Mouse (Mus musculus) forebrain, postnatal 0 days (tissue): ENCODE results near the gene Prox1. TPM values are rescaled to one million over a fixed set of nuclear protein-coding genes. Genes with fewer than 3 reads are reported as not detected.

Experiments used
- ATAC-seq: fragments of 200-750 bp; cut with Nextera tagmentation; 2 replicates; pipeline ENCODE4 v1.8.0; 2017; ENCODE audit warnings: mild to moderate bottlenecking, moderate library complexity
- DNase-seq: peaks from one replicate; pipeline ENCODE4 v3.0.0-alpha.2; 2015
- H3K27ac ChIP-seq: fragments of 300-500 bp; sonication (generic); 2 replicates; pipeline ENCODE4 v1.5.1; 2014; ENCODE audit warnings: low read depth, mild to moderate bottlenecking, antibody characterized with exemption, low read length, moderate library complexity, mixed read lengths
- H3K27me3 ChIP-seq: fragments of 300-500 bp; sonication (generic); 2 replicates; pipeline ENCODE4 v1.6.1; 2014; ENCODE audit warnings: mild to moderate bottlenecking, low read length, mixed read lengths; ENCODE audit not compliant: insufficient read depth
- H3K36me3 ChIP-seq: fragments of 300-500 bp; sonication (generic); 2 replicates; pipeline ENCODE4 v1.6.1; 2014; ENCODE audit warnings: mild to moderate bottlenecking, moderate library complexity; ENCODE audit not compliant: insufficient read depth
- H3K4me1 ChIP-seq: fragments of 300-500 bp; sonication (generic); 2 replicates; pipeline ENCODE4 v1.6.1; 2014; ENCODE audit warnings: antibody characterized with exemption; ENCODE audit not compliant: insufficient read depth
- H3K4me2 ChIP-seq: fragments of 300-500 bp; sonication (generic); 2 replicates; pipeline ENCODE4 v1.6.1; 2014; ENCODE audit warnings: low read depth, mild to moderate bottlenecking, moderate library complexity
- H3K4me3 ChIP-seq: fragments of 300-500 bp; sonication (generic); 2 replicates; pipeline ENCODE4 v1.5.1; 2014; ENCODE audit warnings: low read depth, low read length, mixed read lengths
- H3K9ac ChIP-seq: fragments of 300-500 bp; sonication (generic); 2 replicates; pipeline ENCODE4 v1.6.1; 2014; ENCODE audit warnings: mild to moderate bottlenecking
- H3K9me3 ChIP-seq: fragments of 300-500 bp; sonication (generic); 2 replicates; pipeline ENCODE4 v1.6.1; 2016; ENCODE audit warnings: low read length
- CTCF ChIP-seq: sonication (generic); IDR thresholded peaks from 2 replicates; pipeline ENCODE4 v1.5.1; 2016; ENCODE audit warnings: antibody characterized with exemption, control low read depth, low read depth
- WGBS: fragments of 180-500 bp; shearing (Covaris S2); extraction: QIAGEN DNeasy Blood & Tissue Kit; methylation state at CpG from one replicate; pipeline ENCODE4 v1.1.7; 2014; 5-methylcytosine and 5-hydroxymethylcytosine counted together
- polyA plus RNA-seq: library from polyadenylated mRNA; unstranded; fragments of >200 nt; fragmentation: Nextera tagmentation; extraction: Ambion mirVana; gene quantifications from 2 replicates; pipeline ENCODE4 v1.2.1, GENCODE M21; 2015
- total RNA-seq: library from RNA; depleted of rRNA; stranded (reverse); fragments of >200 nt; gene quantifications from 2 replicates; pipeline ENCODE4 v1.2.3, GENCODE M21; 2014

Gene Prox1
- total and polyA plus RNA-seq, 2 experiments from 2014 or later: 16.2 to 24.8 TPM

- Histone ChIP-seq H3K27ac (no peak overlapping the region), H3K36me3 (no peaks in the 10 kb centered on the region), H3K4me2 (no peak overlapping the region), H3K4me1 (no peaks in the 10 kb centered on the region), H3K9me3 (no peaks in the 10 kb centered on the region), H3K27me3 (no peaks in the 10 kb centered on the region), H3K9ac (no peak overlapping the region), H3K4me3 (no peak overlapping the region)
- ATAC-seq (no peak), DNase-seq (no peak)
- WGBS: 85% methylated on average over 13 of the region's 13 CpGs
- TF ChIP-seq CTCF: no peak
These were observed 47.1 kb downstream of the Prox1 start for GRCm38 (mm10) chr1:190123404-190123803.

- Histone ChIP-seq H3K27ac (no peak overlapping the region), H3K9me3 (no peaks in the 10 kb centered on the region), H3K4me2 (no peak overlapping the region), H3K9ac (no peak overlapping the region), H3K4me3 (no peak overlapping the region), H3K36me3 (no peaks in the 10 kb centered on the region), H3K4me1 (no peaks in the 10 kb centered on the region), H3K27me3 (no peaks in the 10 kb centered on the region; the same call in 1 of the 2 replicates)
- no peak for DNase-seq
- ATAC-seq: no peak
- TF ChIP-seq CTCF: peak; percentile 27
- WGBS: 88% methylated on average over 1 of the region's 1 CpGs
These were observed 54.5 kb downstream of the Prox1 start for GRCm38 (mm10) chr1:190115985-190116384.

GRCm38 (mm10) chr1:190111741-190112140 lies 58.8 kb downstream of the Prox1 start:
- no peak for ATAC-seq
- no peaks in the 10 kb centered on the region; the same call in 1 of the 2 replicates for H3K27me3 ChIP-seq
- TF ChIP-seq CTCF: no peak

GRCm38 (mm10) chr1:190107587-190107986 lies 62.9 kb downstream of the Prox1 start:
- Histone ChIP-seq H3K9ac (no peak overlapping the region), H3K27ac (no peak overlapping the region), H3K4me2 (no peak overlapping the region), H3K4me3 (no peak overlapping the region), H3K36me3 (no peaks in the 10 kb centered on the region), H3K4me1 (no peaks in the 10 kb centered on the region), H3K27me3 (no peaks in the 10 kb centered on the region), H3K9me3 (0 out of 2 replicates have a peak, but pooled peaks cover 5% of the 10 kb centered on the region)
- ATAC-seq (no peak), DNase-seq (no peak)
- 95% methylated on average over 1 of the region's 1 CpGs for WGBS
- no peak for TF ChIP-seq CTCF

More at GRCm38 (mm10) chr1:190111741-190112140, 58.8 kb downstream of the Prox1 start:
- Histone ChIP-seq H3K4me2 (no peak overlapping the region), H3K4me1 (no peaks in the 10 kb centered on the region), H3K27ac (no peak overlapping the region), H3K9me3 (0 out of 2 replicates have a peak, but pooled peaks cover 5% of the 10 kb centered on the region), H3K9ac (no peak overlapping the region), H3K4me3 (no peak overlapping the region), H3K36me3 (no peaks in the 10 kb centered on the region)
- no peak for DNase-seq
- WGBS: 70% methylated on average over 6 of the region's 6 CpGs

- H3K9ac ChIP-seq: no peak overlapping the region
- no peak overlapping the region for H3K4me3 ChIP-seq
- no peak overlapping the region for H3K4me2 ChIP-seq
- ATAC-seq: no peak
- H3K27me3 ChIP-seq: no peaks in the 10 kb centered on the region
- 87% methylated on average over 16 of the region's 16 CpGs for WGBS
- H3K4me1 ChIP-seq: no peaks in the 10 kb centered on the region
- H3K36me3 ChIP-seq: no peaks in the 10 kb centered on the region
- 0 out of 2 replicates have a peak, but pooled peaks cover 5% of the 10 kb centered on the region for H3K9me3 ChIP-seq
- no peak overlapping the region for H3K27ac ChIP-seq
- DNase-seq: no peak
- TF ChIP-seq CTCF: no peak
These were observed 63.7 kb downstream of the Prox1 start for GRCm38 (mm10) chr1:190106674-190107420.

DNA sequence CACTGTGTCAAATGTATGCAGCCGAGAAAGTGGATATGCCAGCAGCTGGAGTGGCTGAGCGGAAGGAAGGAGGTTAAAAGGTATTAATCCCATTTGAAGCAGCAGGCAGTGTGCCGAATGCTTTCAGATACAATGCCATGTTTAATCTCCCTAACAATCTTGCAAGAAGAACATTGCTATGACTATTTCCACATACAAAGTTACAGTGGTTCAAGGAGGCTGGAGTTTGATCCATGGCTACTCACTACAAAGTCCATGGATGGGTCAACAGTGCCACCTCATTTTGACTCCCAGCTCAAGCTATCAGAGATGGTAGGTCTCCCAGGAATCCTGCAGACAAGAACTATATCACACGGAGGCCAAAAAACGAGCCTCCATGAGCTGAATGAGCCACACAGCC lies 64.5 kb downstream of the Prox1 start:
- no peaks in the 10 kb centered on the region for H3K36me3 ChIP-seq
- H3K4me2 ChIP-seq: no peak overlapping the region
- H3K4me1 ChIP-seq: no peaks in the 10 kb centered on the region
- H3K9me3 ChIP-seq: 0 out of 2 replicates have a peak, but pooled peaks cover 5% of the 10 kb centered on the region
- H3K4me3 ChIP-seq: no peak overlapping the region
- ATAC-seq: no peak
- 60% methylated on average over 5 of the region's 5 CpGs for WGBS
- no peak for DNase-seq
- no peak overlapping the region for H3K9ac ChIP-seq
- no peak for TF ChIP-seq CTCF
- H3K27me3 ChIP-seq: no peaks in the 10 kb centered on the region
- no peak overlapping the region for H3K27ac ChIP-seq

- H3K4me3 ChIP-seq: no peak overlapping the region
- H3K9me3 ChIP-seq: no peaks in the 10 kb centered on the region
- no peaks in the 10 kb centered on the region for H3K27me3 ChIP-seq
- ATAC-seq: no peak
- no peak overlapping the region for H3K27ac ChIP-seq
- H3K9ac ChIP-seq: no peak overlapping the region
- no peaks in the 10 kb centered on the region for H3K4me1 ChIP-seq
- no peaks in the 10 kb centered on the region for H3K36me3 ChIP-seq
- no peak overlapping the region for H3K4me2 ChIP-seq
- no peak for TF ChIP-seq CTCF
- 70% methylated on average over 9 of the region's 9 CpGs for WGBS
- no peak for DNase-seq
These were observed 77.2 kb downstream of the Prox1 start for GRCm38 (mm10) chr1:190093326-190093725.
